Mouse (Mus musculus): ENCODE results near the gene Spock1. TPM values are rescaled to one million over a fixed set of nuclear protein-coding genes. Genes with fewer than 3 reads are reported as not detected.

Spock1 gene
- polyA plus RNA-seq, 1 experiment = 0.23 TPM

DNA sequence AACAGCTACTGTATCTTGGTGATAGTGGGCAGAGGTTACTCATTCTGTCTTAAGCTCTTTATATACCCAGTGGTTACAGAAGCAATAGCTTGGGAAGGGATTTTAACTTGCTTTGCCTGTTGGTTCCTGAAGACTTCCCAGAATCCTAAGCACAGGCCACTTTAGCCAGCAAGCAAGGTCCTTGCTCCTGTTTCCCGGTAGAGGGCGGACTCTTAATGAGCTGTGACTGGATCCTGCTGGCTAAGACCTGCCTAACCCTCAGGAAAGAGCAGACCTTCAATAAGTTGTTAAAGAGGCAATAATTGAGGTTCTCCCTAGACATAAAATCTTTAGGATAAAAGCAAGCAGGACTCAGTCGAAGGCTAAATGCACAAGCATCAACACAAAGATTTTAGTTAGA, 387.0 kb downstream of the Spock1 start:
- no peak overlapping the region for H3K4me3 ChIP-seq (ENCODE audit: low read depth, low read length)
- H3K27me3 ChIP-seq (ENCODE audit: control insufficient read depth, insufficient read depth, low read length) = no peaks in the 10 kb centered on the region
- no peaks in the 10 kb centered on the region for H3K36me3 ChIP-seq (ENCODE audit: control insufficient read depth, insufficient read depth, low read length)
- no peak overlapping the region for H3K27ac ChIP-seq (ENCODE audit: insufficient read depth, low read depth, low read length)
- 7% methylated on average over 3 of the region's 3 CpGs for WGBS
- TF ChIP-seq CTCF (IDR thresholded peaks at IDR 0.05; ENCODE audit: extremely low read depth, insufficient read length, insufficient replicate concordance, low read depth, low read length) (no peak), POLR2A (IDR thresholded peaks at IDR 0.05; ENCODE audit: low read depth, low read length) (no peak)
- H3K4me1 ChIP-seq (ENCODE audit: control insufficient read depth, insufficient read depth, insufficient read length, low read length) = no peaks in the 10 kb centered on the region

DNA sequence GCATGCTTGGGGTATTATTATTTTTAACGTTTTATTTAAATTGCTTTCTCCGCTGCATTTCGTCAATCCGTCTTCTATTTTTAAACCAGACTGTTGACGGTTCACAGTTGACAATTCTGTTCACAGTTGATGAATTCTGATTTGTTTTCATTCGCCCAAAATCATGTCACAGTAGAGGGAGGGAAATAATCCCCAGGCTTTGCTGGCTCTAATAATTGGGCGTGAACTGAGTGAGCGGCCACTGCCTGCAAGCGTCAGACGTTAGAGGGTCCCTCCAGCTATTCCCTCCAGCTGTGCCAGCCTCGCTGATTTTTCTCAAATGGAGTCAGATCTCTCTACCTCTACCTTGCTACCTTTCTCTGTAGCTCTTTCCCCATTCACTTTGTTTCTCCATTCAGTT, 388.3 kb downstream of the Spock1 start:
- Histone ChIP-seq H3K27me3 (ENCODE audit: control insufficient read depth, insufficient read depth, low read length) (no peaks in the 10 kb centered on the region), H3K4me3 (ENCODE audit: low read depth, low read length) (no peak overlapping the region), H3K36me3 (ENCODE audit: control insufficient read depth, insufficient read depth, low read length) (no peaks in the 10 kb centered on the region), H3K4me1 (ENCODE audit: control insufficient read depth, insufficient read depth, insufficient read length, low read length) (no peaks in the 10 kb centered on the region), H3K27ac (ENCODE audit: insufficient read depth, low read depth, low read length) (no peak overlapping the region)
- 67% methylated on average over 11 of the region's 11 CpGs for WGBS
- TF ChIP-seq POLR2A (IDR thresholded peaks at IDR 0.05; ENCODE audit: low read depth, low read length) (no peak), CTCF (IDR thresholded peaks at IDR 0.05; ENCODE audit: extremely low read depth, insufficient read length, insufficient replicate concordance, low read depth, low read length) (no peak)

DNA sequence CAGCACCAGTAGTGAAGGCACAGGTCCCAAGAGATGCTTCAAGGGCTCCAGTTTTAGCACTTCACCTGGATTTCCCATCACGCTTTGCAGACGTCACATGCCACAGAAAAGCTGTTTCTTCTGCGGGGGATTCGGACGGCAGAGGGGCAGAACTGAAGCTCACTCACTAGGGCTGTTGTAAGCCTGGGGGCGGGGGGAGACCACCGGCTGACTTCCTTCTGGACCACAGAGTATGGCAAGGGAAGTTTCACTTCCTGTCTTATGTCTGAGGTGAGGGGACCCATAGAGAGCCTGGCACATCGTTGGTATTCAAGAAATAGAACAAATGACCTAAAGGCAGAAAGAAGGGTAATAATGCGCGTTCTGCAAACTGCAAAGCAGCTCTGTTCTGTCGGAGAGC, 392.4 kb downstream of the Spock1 start:
- no peaks in the 10 kb centered on the region for H3K4me1 ChIP-seq (ENCODE audit: control insufficient read depth, insufficient read depth, insufficient read length, low read length)
- WGBS = 77% methylated on average over 11 of the region's 11 CpGs

DNA sequence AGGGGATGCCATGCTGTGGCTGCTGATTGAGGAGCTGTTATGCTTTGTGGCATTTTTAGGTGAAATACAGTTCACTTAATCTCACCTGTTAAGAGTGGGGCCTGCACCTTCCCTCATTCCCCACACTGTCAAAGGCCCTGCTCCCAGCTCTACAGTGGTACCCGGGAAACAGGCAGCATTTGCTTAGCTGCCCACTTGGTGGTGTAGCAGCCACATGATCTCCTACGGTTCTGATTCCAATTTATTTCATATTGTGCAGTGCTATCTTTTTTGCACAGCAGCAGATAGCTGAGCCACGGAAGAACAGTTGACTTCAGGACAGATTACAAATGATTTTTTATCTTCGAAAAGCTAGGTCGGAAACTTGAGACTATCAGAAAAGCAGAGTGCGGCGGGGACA, 406.6 kb downstream of the Spock1 start:
- Histone ChIP-seq H3K27ac (ENCODE audit: insufficient read depth, low read depth, low read length) (no peak overlapping the region), H3K27me3 (ENCODE audit: control insufficient read depth, insufficient read depth, low read length) (no peaks in the 10 kb centered on the region), H3K4me1 (ENCODE audit: control insufficient read depth, insufficient read depth, insufficient read length, low read length) (no peaks in the 10 kb centered on the region), H3K4me3 (ENCODE audit: low read depth, low read length) (no peak overlapping the region), H3K36me3 (ENCODE audit: control insufficient read depth, insufficient read depth, low read length) (no peaks in the 10 kb centered on the region)
- WGBS = 83% methylated on average over 7 of the region's 7 CpGs
- TF ChIP-seq CTCF (IDR thresholded peaks at IDR 0.05; ENCODE audit: extremely low read depth, insufficient read length, insufficient replicate concordance, low read depth, low read length) (no peak), POLR2A (IDR thresholded peaks at IDR 0.05; ENCODE audit: low read depth, low read length) (no peak)

More for the DNA sequence above, 392.4 kb downstream of the Spock1 start:
- H3K27me3 ChIP-seq (ENCODE audit: control insufficient read depth, insufficient read depth, low read length) = no peaks in the 10 kb centered on the region
- H3K36me3 ChIP-seq (ENCODE audit: control insufficient read depth, insufficient read depth, low read length) = no peaks in the 10 kb centered on the region
- TF ChIP-seq POLR2A (IDR thresholded peaks at IDR 0.05; ENCODE audit: low read depth, low read length) (no peak), CTCF (IDR thresholded peaks at IDR 0.05; ENCODE audit: extremely low read depth, insufficient read length, insufficient replicate concordance, low read depth, low read length) (no peak)
- H3K4me3 ChIP-seq (ENCODE audit: low read depth, low read length) = no peak overlapping the region
- H3K27ac ChIP-seq (ENCODE audit: insufficient read depth, low read depth, low read length) = no peak overlapping the region

DNA sequence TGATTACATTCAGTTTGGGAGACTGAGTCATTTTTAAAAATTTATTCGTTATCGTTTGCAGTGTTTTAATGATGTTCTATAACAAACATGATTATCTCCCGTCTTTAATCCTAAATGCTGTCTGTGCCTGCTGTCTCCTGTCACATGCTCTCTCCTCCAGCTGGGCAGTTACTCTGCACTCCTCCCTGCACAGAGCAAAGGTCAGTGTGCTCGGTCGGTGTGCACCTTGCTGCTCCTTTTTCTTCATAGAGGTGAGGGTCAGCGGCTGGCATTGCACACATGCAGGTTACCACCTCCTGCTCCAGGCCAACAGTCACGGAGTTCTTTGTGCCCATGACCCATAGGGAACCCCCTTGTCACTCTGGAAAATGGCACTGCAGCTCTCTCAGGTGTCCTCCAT, 411.4 kb downstream of the Spock1 start:
- 31% methylated on average over 7 of the region's 7 CpGs for WGBS
- TF ChIP-seq CTCF (IDR thresholded peaks at IDR 0.05; ENCODE audit: extremely low read depth, insufficient read length, insufficient replicate concordance, low read depth, low read length) = no peak
- no peak for TF ChIP-seq POLR2A (IDR thresholded peaks at IDR 0.05; ENCODE audit: low read depth, low read length)
- H3K4me1 ChIP-seq (ENCODE audit: control insufficient read depth, insufficient read depth, insufficient read length, low read length) = no peaks in the 10 kb centered on the region

DNA sequence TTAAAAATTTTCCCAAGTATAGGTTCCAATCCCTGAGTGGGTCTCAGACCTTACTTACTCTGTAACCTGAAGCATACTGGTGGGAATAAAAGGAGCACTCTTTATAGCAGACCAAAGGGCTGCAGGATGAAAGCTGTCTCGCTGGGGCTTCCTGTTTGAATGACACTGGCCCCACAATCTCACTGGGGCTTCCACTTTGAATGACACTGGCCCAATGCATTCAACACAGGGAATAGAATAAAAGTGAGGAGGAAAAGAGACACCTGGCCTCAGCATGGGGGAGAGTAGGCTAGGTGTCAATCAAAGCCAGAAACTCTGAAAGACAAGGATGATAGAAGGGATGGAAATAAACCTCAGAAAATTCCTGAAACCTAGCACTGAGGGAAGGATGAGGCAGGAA, 413.3 kb downstream of the Spock1 start:
- 59% methylated on average over 1 of the region's 1 CpGs for WGBS

More for the DNA sequence above, 411.4 kb downstream of the Spock1 start:
- no peaks in the 10 kb centered on the region for H3K27me3 ChIP-seq (ENCODE audit: control insufficient read depth, insufficient read depth, low read length)
- H3K27ac ChIP-seq (ENCODE audit: insufficient read depth, low read depth, low read length) = no peak overlapping the region
- H3K4me3 ChIP-seq (ENCODE audit: low read depth, low read length) = no peak overlapping the region
- H3K36me3 ChIP-seq (ENCODE audit: control insufficient read depth, insufficient read depth, low read length) = no peaks in the 10 kb centered on the region

DNA sequence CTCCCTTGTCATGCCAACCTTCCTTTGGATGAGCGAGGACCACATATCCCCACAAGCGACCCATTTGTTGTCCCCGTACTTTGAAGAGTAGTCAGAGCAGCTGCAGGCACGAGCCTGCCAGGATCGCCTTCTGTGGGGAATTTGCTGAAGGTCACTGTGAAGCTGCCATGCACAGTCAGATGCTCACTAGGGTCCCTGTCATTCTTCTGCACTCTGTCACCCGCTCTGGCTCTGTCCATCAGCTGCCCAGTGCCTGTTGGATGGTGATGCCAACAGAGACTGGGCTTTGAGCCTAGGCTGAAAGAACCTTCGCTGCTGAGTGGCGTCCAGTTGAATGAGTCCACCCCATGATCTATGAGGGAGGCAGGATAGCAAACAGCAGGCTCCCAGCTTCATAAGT, 419.2 kb downstream of the Spock1 start:
- no peaks in the 10 kb centered on the region for H3K4me1 ChIP-seq (ENCODE audit: control insufficient read depth, insufficient read depth, insufficient read length, low read length)
- no peak overlapping the region for H3K4me3 ChIP-seq (ENCODE audit: low read depth, low read length)
- 88% methylated on average over 8 of the region's 8 CpGs for WGBS
- H3K27me3 ChIP-seq (ENCODE audit: control insufficient read depth, insufficient read depth, low read length) = no peaks in the 10 kb centered on the region
- no peak for TF ChIP-seq POLR2A (IDR thresholded peaks at IDR 0.05; ENCODE audit: low read depth, low read length)
- TF ChIP-seq CTCF (IDR thresholded peaks at IDR 0.05; ENCODE audit: extremely low read depth, insufficient read length, insufficient replicate concordance, low read depth, low read length) = no peak
- no peak overlapping the region for H3K27ac ChIP-seq (ENCODE audit: insufficient read depth, low read depth, low read length)
- H3K36me3 ChIP-seq (ENCODE audit: control insufficient read depth, insufficient read depth, low read length) = no peaks in the 10 kb centered on the region

More for the DNA sequence above, 413.3 kb downstream of the Spock1 start:
- TF ChIP-seq POLR2A (IDR thresholded peaks at IDR 0.05; ENCODE audit: low read depth, low read length) (no peak), CTCF (IDR thresholded peaks at IDR 0.05; ENCODE audit: extremely low read depth, insufficient read length, insufficient replicate concordance, low read depth, low read length) (no peak)
- Histone ChIP-seq H3K36me3 (ENCODE audit: control insufficient read depth, insufficient read depth, low read length) (no peaks in the 10 kb centered on the region), H3K4me3 (ENCODE audit: low read depth, low read length) (no peak overlapping the region), H3K4me1 (ENCODE audit: control insufficient read depth, insufficient read depth, insufficient read length, low read length) (no peaks in the 10 kb centered on the region), H3K27ac (ENCODE audit: insufficient read depth, low read depth, low read length) (no peak overlapping the region), H3K27me3 (ENCODE audit: control insufficient read depth, insufficient read depth, low read length) (no peaks in the 10 kb centered on the region)

Data from small intestine, adult 2 months (tissue).